Mouse (Mus musculus) small intestine, adult 2 months (tissue): ENCODE measurements around the gene Cdk10. TPM values are rescaled to one million over a fixed set of nuclear protein-coding genes. Genes with fewer than 3 reads are reported as not detected.
A peak's percentile ranks its signal among the peaks of the same experiment; 100 is the strongest.

Experiments used
- H3K27ac ChIP-seq: fragments of 200-500 bp; 2 replicates; pipeline ENCODE4 v1.5.1; 2012; ENCODE audit warnings: low read depth, low read length, control low read depth, inconsistent platforms; ENCODE audit not compliant: insufficient read depth
- H3K27me3 ChIP-seq: fragments of 200-500 bp; 2 replicates; pipeline ENCODE4 v1.6.1; 2012; ENCODE audit warnings: mild to moderate bottlenecking, moderate library complexity, low read length, inconsistent platforms; ENCODE audit not compliant: control insufficient read depth, insufficient read depth
- H3K36me3 ChIP-seq: fragments of 200-500 bp; 2 replicates; pipeline ENCODE4 v1.6.1; 2012; ENCODE audit warnings: mild to moderate bottlenecking, low read length, control low read depth, inconsistent platforms; ENCODE audit not compliant: control insufficient read depth, insufficient read depth
- H3K4me1 ChIP-seq: fragments of 200-500 bp; 2 replicates; pipeline ENCODE4 v1.6.1; 2012; ENCODE audit warnings: low read length, inconsistent platforms, mixed read lengths; ENCODE audit not compliant: control insufficient read depth, insufficient read depth, insufficient read length
- H3K4me3 ChIP-seq: fragments of 200-500 bp; 2 replicates; pipeline ENCODE4 v1.5.1; 2012; ENCODE audit warnings: low read depth, mild to moderate bottlenecking, control low read depth, inconsistent platforms, low read length, moderate library complexity
- CTCF ChIP-seq: fragments of 200-500 bp; IDR thresholded peaks from 2 replicates; pipeline ENCODE4 v1.5.1; 2012; ENCODE audit warnings: low read depth, mild to moderate bottlenecking, control low read depth, inconsistent platforms, low read length, moderate library complexity, mixed read lengths; ENCODE audit not compliant: insufficient replicate concordance, insufficient read length; ENCODE audit errors: extremely low read depth
- POLR2A ChIP-seq: fragments of 200-500 bp; IDR thresholded peaks from 2 replicates; pipeline ENCODE4 v1.6.1; 2012; ENCODE audit warnings: low read depth, mild to moderate bottlenecking, control low read depth, inconsistent platforms, low read length, moderate library complexity
- WGBS: fragments of 180-500 bp; shearing (Covaris S2); methylation state at CpG from one replicate; pipeline ENCODE4 v1.1.7; 2018; 5-methylcytosine and 5-hydroxymethylcytosine counted together
- polyA plus RNA-seq: library from polyadenylated mRNA; depleted of rRNA; stranded (reverse); fragments of >200 nt; gene quantifications from 2 replicates; pipeline ENCODE4 v1.2.3, GENCODE M21; 2012; rRNA removed

Gene Cdk10
- polyA plus RNA-seq, 1 experiment = 27.7 TPM

DNA sequence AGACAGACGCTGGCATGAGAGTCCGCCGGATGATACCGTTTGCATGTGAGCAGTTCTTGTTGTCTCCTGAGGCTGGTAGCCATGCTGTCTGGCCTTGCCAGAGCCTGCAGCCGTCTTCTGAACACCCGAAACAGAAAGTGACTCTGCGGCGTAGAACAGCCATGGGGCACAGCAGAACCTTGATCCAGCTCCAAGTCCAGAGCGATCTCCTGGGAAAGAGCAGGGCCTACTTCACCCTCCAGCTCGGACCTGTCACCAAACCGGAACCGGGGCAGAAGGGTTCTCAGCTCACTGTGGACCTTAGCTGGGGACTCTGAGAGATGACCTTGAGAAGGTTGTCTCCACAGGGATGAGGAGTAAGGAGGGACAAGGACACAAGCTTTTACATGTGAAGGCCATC lies 50.5 kb downstream of the Cdk10 start:
- H3K36me3 ChIP-seq = peaks cover 2% of the 10 kb centered on the region
- WGBS = 91% methylated on average over 12 of the region's 12 CpGs
- H3K4me1 ChIP-seq = no peaks in the 10 kb centered on the region
- TF ChIP-seq CTCF (no peak), POLR2A (no peak)
- H3K27me3 ChIP-seq = no peaks in the 10 kb centered on the region
- H3K4me3 ChIP-seq = no peak overlapping the region
- H3K27ac ChIP-seq = no peak overlapping the region

DNA sequence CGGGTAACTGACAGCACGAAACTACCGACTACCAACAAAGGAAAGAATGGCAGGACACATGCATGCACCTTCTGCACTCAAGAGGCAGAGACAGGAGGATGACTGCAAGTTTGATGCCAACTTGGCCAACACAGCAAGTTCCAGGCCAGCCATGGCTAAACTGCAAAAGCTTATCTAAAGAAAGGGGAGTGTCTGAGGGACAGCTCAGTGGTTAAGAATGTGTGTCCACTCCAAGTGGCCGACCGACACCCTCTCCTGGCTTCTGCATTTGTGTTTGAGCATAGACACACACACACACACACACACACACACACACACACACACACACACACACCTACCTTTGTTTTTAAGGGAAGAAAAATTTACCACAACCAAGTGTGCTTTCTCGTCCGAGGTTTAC lies 53.8 kb downstream of the Cdk10 start:
- 69% methylated on average over 7 of the region's 7 CpGs for WGBS

DNA sequence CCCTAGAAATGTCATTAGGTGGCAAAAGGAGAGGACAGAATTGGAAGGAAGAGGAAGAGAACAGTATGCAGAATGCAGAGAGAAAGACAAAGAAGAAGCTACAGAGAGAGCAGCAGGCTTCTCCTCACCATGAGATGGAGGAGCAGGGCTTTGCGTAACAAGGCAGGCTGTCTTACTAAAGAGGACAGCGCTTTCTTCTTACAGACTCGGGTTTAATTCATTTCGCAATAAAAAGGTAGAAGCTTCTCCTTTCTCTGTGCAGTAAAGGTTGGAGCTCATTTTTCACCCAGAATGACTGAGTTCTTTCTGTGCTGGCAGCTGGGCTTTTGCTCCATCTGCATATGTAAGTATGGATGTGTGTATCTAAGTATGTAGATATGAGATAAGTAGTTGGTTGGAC lies 55.2 kb downstream of the Cdk10 start:
- no peak overlapping the region for H3K27ac ChIP-seq
- peaks cover 5% of the 10 kb centered on the region; the same call in 1 of the 2 replicates for H3K36me3 ChIP-seq
- H3K4me3 ChIP-seq = no peak overlapping the region
- no peak for TF ChIP-seq POLR2A
- TF ChIP-seq CTCF = no peak
- 87% methylated on average over 4 of the region's 4 CpGs for WGBS
- H3K27me3 ChIP-seq = no peaks in the 10 kb centered on the region
- peaks cover 5% of the 10 kb centered on the region for H3K4me1 ChIP-seq

More for the DNA sequence above, 53.8 kb downstream of the Cdk10 start:
- Histone ChIP-seq H3K4me1 (no peaks in the 10 kb centered on the region), H3K4me3 (0 out of 2 replicates have a peak overlapping the region, but pooled peaks have one; percentile 4), H3K36me3 (peaks cover 5% of the 10 kb centered on the region; the same call in 1 of the 2 replicates), H3K27me3 (no peaks in the 10 kb centered on the region), H3K27ac (no peak overlapping the region)
- no peak for TF ChIP-seq CTCF
- TF ChIP-seq POLR2A = no peak

GRCm38 (mm10) chr8:123280302-123281094 lies 55.9 kb downstream of the Cdk10 start:
- H3K36me3 ChIP-seq = peaks cover 5% of the 10 kb centered on the region; the same call in 1 of the 2 replicates
- TF ChIP-seq POLR2A (no peak), CTCF (no peak)
- WGBS = 92% methylated on average over 13 of the region's 13 CpGs
- H3K4me1 ChIP-seq = peaks cover 5% of the 10 kb centered on the region
- no peaks in the 10 kb centered on the region for H3K27me3 ChIP-seq
- no peak overlapping the region; the same call in 1 of the 2 replicates for H3K27ac ChIP-seq
- peak overlapping the region; percentile 21 for H3K4me3 ChIP-seq

Other genes with a start within 250 kb of the Cdk10 start
- 23.9 and 79.9 TPM in 2 replicates for gene Ankrd11, start 182.6 kb upstream of the Cdk10 start, polyA plus RNA-seq
- gene Spg7, start 161.9 kb upstream of the Cdk10 start, polyA plus RNA-seq = 54.1 and 132 TPM in 2 replicates
- 2,280 and 2,994 TPM in 2 replicates for gene Rpl13, start 122.5 kb upstream of the Cdk10 start, polyA plus RNA-seq
- gene Cpne7, start 107.5 kb upstream of the Cdk10 start, polyA plus RNA-seq = 0.77 and 0.94 TPM in 2 replicates
- 0.19 and 0.41 TPM in 2 replicates for gene Sult5a1, start 66.5 kb upstream of the Cdk10 start, polyA plus RNA-seq
- gene Dpep1, start 38.6 kb upstream of the Cdk10 start, polyA plus RNA-seq = 152 and 830 TPM in 2 replicates
- 77.5 and 148 TPM in 2 replicates for gene Chmp1a, start 12.1 kb upstream of the Cdk10 start, polyA plus RNA-seq
- gene Spata33, start 12.0 kb upstream of the Cdk10 start, polyA plus RNA-seq = 0.10 and 0.13 TPM in 2 replicates
- gene Spata2l, start 11.4 kb downstream of the Cdk10 start, polyA plus RNA-seq = 11.8 and 19.0 TPM in 2 replicates
- 20.8 and 33.8 TPM in 2 replicates for gene Zfp276, start 29.4 kb downstream of the Cdk10 start, polyA plus RNA-seq
- gene Vps9d1, start 29.5 kb downstream of the Cdk10 start, polyA plus RNA-seq = 48.3 and 106 TPM in 2 replicates
- gene Fanca, start 93.7 kb downstream of the Cdk10 start, polyA plus RNA-seq = 10.9 and 14.1 TPM in 2 replicates
- 20.9 and 56.2 TPM in 2 replicates for gene Spire2, start 107.9 kb downstream of the Cdk10 start, polyA plus RNA-seq
- gene Tcf25, start 148.9 kb downstream of the Cdk10 start, polyA plus RNA-seq = 82.6 and 128 TPM in 2 replicates
- not detected in 2 replicates for gene Mc1r, start 182.3 kb downstream of the Cdk10 start, polyA plus RNA-seq
- 5.5 and 9.5 TPM in 2 replicates for gene Tubb3, start 186.6 kb downstream of the Cdk10 start, polyA plus RNA-seq
- gene Def8, start 198.7 kb downstream of the Cdk10 start, polyA plus RNA-seq = 14.9 and 18.4 TPM in 2 replicates